Mouse (Mus musculus) B cell, adult 2 months (primary cell): ENCODE results near the gene Klb.

Experiments used
- DNase-seq, 2 experiments: peaks; one replicate each; pipeline ENCODE4 v3.0.0; 2022

The Klb gene

DNA sequence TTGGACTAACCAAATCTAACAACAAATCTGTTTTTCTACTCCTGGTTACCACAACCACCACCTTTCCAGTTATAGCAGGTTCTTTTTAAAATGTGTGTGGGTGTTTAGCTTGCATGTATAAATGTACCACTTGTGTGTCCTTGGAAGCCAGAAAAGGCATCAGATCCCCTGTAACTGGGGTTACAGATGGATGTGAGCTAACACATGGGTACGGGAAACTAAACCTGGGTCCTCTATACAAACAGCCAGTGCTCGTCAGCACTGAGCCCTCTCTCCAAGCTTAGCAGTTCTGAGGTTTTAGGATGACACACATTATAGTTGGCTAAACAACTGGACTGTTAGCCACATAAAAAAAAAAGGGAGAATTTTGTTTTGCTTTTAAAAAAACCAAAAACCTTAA lies 37.6 kb downstream of the Klb start:
- DNase-seq, result no peak

DNA sequence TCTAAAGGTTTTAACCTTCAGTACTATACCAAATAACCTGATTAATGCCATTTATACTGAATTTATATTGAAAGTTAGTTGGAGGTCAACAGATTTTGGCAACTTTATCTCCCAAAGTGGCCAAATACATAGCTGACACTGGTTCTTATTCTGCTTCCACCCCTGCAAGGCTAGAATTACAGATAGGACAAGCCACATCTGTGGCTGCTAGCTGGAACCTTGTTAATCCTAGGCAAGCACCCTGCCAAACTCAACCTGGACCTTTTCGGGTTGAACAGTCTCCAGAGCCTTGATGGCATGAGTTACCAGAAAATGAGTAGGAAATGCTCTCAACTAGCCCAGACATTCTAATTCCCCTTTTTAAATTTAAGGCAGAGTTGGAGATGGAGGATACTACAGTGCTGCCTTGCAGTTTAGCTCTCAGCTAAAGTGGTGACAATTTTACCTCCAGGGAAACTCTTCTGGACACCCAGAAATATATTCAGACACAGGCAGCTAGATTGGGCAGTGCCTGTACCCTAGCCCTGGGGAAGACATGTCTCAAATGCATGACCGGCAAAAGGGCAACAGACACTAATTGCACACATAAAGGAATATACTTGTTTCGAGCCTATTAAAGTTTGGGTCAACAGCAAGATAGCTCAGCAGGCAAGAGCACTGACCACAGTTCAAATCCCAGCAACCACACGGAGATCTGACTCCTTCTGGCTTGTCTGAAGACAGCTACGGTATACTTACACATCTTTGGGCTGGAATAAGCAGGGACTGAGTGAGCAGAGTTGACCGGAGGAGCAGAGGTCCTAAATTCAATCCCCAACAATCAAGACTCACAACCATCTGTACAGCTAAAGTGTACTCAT lies 39.1 kb downstream of the Klb start:
- DNase-seq, result no peak

DNA sequence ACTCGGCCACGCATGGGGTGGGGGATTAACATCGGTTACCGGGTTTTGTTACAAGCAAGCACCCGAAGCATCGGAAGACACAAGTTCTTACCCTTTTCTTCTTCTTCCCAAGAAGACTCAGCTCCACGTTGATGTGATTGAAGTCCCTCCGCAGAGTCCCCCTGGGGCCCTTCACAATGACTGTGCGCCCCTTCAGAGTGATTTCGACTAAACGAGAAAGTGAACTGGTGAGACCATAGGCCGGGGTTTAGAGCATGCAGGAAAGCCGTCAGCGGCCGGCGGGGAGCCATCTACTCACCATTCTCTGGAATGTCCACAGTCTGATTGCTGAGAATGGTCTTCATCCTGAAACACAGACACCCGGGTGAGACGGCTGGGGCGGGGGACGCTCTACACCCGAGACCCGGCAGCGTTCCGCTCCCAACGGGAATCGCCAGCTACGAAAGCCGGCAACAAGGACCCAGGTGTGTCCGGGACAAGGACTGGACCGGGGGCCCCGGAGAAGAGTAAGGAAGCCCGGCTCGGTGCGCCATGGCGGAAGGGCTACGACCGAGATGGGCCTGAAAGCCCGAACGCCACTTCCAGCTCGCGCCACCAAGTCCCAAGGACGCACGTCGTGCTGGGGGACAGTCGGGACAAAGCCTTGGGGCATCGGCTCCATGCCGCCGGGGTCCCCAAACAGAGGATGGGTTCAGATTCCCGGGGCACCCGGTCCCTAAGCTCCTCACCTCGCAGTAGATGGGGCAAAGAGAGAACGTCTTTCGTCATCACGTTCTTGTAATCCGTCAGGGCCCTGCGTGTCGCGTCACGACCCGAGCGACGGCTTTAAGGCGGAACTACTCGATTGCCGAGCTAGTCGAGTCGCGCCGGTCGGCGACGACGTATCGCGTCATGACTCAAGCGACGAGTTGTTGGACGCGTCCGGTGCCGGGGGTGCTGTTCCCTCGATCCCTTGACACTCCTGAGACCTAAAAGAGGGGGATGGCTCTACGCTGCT lies 42.8 kb downstream of the Klb start, which contains the start of the genes Rpl9 and Lias:
Gene Rpl9, minus strand, starts transcription at position 797 of the 997 bp plus-strand sequence.
Gene Lias, plus strand, starts transcription at position 850 of the 997 bp plus-strand sequence.
- peak; percentile 98 for DNase-seq

DNA sequence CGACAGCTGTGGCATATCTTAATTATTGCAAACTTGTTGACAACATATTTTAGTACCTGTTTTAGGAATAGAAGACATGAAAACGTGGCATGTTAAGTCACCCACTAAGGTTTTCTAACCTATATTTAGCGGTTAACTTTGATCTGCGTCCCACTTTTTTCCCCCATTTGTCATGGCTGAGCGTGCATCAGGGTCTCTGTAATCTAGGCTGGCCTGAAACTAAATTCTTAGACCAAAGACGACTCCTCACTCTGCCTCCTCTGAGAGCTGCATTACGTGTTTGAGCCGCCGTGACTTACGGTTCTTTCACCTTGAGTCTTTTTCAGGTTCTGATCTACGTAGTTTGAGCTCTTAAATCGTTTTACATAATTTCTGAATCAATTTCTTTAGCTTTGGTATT lies 43.6 kb downstream of the Klb start:
- no peak for DNase-seq

DNA sequence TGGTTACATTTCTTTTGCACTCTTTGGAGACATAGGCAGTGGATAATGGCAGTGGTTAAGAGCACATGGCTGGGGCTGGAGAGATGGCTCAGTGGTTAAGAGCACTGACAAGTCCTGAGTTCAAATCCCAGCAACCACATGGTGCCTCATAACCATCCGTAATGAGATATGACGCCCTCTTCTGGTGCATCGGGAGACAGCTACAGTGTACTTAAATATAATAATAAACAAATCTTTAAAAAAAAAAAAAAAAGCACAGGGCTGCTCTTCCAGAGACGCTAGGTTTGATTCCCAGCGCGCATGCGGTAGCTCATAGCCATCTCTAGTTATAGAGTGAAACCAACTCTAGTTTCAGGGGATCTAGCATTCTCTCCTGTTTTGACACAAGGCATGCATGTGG lies 46.3 kb downstream of the Klb start:
- peak; percentile 7 to 9 for DNase-seq

DNA sequence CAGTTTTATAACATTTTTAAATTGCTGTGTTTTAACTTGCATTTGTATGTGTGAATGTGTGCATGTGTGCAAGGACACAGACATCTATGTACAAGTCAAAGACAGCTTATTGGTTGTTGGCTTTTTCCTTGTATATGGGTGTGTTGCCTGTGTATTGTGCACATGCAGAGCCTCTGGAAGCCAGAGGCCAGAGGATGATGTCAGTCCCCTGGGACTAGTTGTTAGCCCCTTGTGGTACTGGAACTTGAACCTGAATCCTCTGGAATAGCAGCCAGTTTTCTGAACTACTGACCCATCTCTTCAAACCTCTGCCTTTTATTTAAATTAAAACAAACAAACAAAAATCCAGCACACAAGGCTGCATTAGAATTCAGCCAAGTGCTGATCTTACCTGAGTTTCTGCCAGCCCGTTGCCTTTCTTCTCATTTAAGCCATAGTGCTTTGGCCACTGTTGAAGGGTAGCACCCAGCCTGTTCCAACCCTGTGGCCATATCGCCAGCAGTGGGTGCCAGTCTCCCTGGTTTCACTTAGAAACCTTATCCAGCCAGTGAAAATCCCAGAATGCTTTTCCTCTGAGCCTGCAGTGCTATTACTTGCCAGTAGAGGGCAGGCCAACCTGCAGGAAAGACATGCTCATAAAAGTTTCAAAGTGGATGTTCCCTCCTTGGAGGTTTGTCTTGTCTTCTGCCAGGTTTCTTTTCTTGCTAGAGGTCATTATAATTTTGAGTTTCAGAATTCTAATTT lies 53.3 kb downstream of the Klb start:
- DNase-seq, result peak; percentile 85 to 86

DNA sequence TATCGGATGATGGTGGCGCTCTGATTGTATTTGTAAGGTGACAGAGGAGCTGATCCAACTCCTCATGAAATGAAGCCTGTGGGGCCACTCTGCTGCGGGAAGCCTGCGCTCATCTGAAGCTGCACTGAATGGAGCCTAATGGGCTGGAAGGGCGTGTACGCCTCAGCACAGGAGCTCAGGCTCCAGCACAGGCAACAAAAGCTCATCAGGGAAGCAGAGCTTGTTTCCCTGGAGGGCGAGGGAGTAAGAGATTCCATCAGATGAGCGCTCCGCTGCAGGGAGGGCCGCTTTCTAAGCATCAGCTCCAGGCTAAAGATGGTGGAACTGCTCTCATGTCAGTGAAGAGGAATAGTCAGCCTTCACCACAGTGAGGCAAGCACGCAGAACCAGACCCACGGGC lies 59.9 kb downstream of the Klb start:
- no peak for DNase-seq

DNA sequence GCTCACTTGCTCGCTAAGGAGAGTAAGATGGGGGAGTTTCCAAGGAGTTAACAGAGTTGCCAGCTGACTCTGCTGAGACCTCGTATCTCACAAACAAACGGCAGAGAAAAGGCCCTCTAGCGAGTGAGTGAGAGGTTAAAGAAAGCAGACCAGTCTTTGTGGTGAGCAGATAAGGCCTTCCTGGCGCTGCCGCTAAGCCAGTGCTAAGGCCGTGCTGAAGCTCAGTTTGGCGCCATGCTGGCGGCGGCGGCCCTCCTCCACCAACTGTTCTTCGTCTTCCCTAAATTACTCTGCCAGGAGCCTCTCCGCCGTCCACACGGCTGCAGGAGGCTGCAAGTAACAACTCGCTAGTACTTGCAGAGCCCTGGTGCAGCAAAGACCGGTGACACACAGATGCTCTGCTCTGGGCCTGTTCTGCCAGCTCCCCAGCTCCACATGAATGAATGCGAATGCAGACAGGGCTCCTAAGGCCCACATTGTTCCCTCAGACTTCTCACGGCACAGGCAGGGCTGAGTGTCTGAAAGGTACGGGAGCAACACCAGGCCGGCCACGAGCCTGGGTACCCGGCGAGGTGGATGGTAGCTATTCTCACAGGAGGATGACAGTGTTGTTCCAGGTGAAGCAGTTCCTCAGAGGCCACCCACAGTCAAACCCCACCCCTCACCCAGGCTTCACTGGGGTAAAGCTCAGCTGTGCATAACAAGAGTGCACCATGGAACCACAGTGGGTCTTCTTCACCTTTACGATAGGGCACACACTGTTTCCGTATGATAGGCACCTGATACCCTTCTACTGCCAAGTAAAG lies 67.7 kb downstream of the Klb start:
- no peak for DNase-seq

DNA sequence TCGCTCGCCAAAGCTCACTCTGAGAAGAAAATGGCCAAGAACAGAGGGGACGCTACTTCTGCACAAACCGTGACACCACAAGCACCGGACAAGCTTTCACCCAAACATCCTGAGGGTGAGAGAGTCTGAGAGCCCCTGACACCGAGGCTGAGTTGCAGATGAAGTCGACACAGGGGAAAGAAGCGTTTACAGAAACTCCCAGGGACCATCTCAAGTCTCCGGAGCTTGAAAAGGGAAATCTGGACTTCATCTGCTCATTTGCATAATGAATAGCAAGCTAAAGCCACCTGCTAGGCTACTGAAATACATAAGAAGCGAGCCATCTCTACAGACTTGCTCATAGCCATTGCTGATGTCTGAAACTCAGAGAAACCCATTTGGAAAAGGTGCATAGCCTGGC lies 71.0 kb downstream of the Klb start:
- no peak for DNase-seq

DNA sequence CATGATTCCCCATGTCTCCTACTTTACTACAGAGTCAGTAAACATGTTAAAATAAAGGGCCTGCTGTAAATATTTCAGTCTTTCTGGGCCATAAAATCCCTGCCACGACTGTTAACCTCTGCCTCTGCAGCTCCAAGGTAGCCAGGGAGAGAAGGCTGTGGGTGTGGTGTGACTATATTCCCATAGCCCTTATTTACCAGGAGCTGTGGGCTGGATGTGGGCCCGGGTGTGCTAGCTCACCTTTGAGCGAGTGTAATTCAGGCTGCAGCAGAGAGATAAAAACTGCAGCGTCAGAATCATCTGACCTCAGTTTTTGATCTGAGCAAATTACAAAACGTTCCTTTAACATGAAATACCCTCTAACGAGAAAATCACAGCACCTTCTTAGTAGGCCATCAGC lies 72.7 kb downstream of the Klb start:
- DNase-seq, result no peak

DNA sequence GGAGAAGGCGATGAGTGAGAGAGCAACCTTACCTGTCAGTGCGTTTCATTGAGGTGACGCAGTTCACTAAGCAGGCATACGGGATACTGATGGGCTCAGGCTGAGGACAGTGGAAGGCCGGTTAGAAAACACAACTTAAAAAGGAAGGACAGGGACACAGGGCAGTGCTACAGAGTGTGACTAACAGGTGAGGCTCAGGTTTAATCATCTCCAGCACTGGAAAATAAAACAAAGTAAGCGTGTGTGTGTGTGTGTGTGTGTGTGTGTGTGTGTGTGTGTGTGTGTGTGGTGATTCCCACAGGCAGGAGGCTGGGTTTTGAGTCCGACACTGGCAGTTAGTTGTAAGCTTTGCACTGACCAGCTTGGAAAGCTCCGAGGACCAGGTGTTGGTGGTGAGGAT lies 74.7 kb downstream of the Klb start:
- DNase-seq, result no peak

DNA sequence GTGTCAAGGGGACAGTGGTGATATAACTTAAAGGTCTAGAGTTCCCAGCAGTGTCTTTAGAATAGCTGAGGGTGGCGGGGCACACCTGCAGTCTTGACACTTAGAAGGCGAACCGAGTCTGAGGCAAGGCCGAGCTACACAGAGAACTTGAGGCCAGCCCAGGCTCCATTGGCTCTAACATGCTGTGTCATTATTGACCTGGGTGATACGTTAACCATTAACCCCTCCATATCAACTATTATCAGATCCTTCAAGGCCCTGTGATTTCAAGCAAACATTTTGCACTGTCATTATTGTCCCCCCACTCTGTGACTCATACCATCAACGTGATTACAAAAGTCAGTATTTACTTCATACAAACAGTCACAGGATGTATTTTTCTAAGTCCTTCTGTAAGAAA lies 76.1 kb downstream of the Klb start:
- no peak for DNase-seq

DNA sequence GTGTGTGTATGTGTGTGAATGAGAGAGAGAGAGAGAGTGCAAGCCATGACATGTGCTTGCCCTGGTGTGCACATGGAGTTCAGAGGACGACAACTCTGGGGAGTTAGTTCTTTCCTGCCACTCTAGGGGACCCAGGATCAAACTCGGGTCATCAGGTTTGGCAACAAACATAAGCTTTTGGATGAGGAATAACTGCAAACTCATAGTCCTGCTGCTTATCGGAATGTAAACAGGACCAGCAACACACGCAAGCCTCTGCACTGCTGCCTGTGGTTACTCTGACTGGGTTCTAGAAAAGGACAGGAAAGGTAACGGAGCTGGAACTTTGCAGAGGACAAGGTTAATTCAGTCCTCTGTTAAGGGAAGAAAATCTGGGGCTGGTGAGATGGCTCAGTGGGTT lies 77.1 kb downstream of the Klb start:
- DNase-seq, result no peak

DNA sequence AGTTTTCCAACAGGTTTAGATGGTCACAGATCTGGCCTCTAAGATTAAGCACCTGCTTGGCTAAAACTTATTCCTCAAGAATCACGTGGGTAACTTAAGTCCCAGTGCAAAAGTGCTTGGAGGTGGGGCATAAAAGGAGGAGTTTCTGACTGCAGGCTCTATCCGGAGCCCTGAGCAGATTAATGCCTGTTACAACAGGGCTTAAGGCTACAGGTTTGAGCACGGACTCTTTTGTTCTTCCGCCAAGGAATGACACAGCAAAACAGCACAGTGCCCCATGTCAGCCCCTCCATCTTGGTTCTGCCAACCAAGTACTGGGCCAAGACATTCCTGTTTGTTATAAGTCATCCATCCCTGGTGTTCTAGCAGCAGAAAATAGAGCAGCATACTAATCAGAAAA lies 80.2 kb downstream of the Klb start:
- DNase-seq, result no peak

DNA sequence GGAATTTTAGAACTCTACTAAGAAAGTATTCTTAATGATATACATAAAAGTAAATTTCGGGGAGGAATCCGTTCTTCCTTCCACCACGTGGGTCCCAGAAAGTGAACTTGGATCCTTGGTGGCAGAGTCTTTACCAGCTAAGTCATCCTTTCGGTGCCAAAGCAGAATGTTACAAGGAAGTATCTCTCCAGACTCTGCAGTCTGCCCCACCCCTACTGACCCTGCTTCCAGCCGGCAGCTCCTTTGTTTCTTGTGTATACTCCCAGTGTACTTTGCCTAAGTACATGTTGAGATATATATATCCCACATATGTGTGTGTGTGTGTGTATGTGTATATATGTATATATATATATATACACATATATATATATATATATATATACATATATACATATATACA lies 81.3 kb downstream of the Klb start:
- DNase-seq, result no peak
